Mouse (Mus musculus) intestine, embryonic 14.5 days (tissue): ENCODE results near the gene Gm47791. TPM values are rescaled to one million over a fixed set of nuclear protein-coding genes. Genes with fewer than 3 reads are reported as not detected.

Experiments used
- ATAC-seq: fragments of 200-750 bp; cut with Nextera tagmentation; replicated peaks from 2 replicates; pipeline ENCODE4 v1.8.0; 2017; ENCODE audit warnings: low read depth, moderate number of reproducible peaks, moderate TSS enrichment, moderate library complexity; ENCODE audit not compliant: low FRiP score, low TSS enrichment
- DNase-seq: peaks from one replicate; pipeline ENCODE4 v3.0.0-alpha.2; 2018; ENCODE audit warnings: low spot score
- H3K27ac ChIP-seq: fragments of 300-500 bp; sonication (generic); 2 replicates; pipeline ENCODE4 v1.5.1; 2014; ENCODE audit warnings: low read depth, mild to moderate bottlenecking, control low read depth
- H3K27me3 ChIP-seq: fragments of 300-500 bp; sonication (generic); replicated peaks from 2 replicates; pipeline ENCODE4 v1.6.1; 2014; ENCODE audit warnings: low read length, control low read depth; ENCODE audit not compliant: control insufficient read depth, insufficient read depth
- H3K36me3 ChIP-seq: fragments of 300-500 bp; sonication (generic); 2 replicates; pipeline ENCODE4 v1.6.1; 2014; ENCODE audit warnings: low read length, control low read depth; ENCODE audit not compliant: control insufficient read depth, insufficient read depth
- H3K4me1 ChIP-seq: fragments of 300-500 bp; sonication (generic); replicated peaks from 2 replicates; pipeline ENCODE4 v1.6.1; 2014; ENCODE audit warnings: low read length, control low read depth, mixed read lengths; ENCODE audit not compliant: control insufficient read depth, insufficient read depth
- H3K4me2 ChIP-seq: fragments of 300-500 bp; sonication (generic); 2 replicates; pipeline ENCODE4 v1.6.1; 2014; ENCODE audit warnings: low read length
- H3K4me3 ChIP-seq: fragments of 300-500 bp; sonication (generic); 2 replicates; pipeline ENCODE4 v1.5.1; 2014; ENCODE audit warnings: low read depth, low read length, control low read depth, mixed read lengths
- H3K9ac ChIP-seq: fragments of 300-500 bp; sonication (generic); 2 replicates; pipeline ENCODE4 v1.6.1; 2014; ENCODE audit warnings: mild to moderate bottlenecking, low read length
- H3K9me3 ChIP-seq: fragments of 300-500 bp; sonication (generic); 2 replicates; pipeline ENCODE4 v1.6.1; 2016; ENCODE audit warnings: low read length, control low read depth; ENCODE audit not compliant: control insufficient read depth
- WGBS: fragments of 180-500 bp; shearing (Covaris S2); extraction: QIAGEN DNeasy Blood & Tissue Kit; methylation state at CpG from one replicate; pipeline ENCODE4 v1.1.7; 2014; 5-methylcytosine and 5-hydroxymethylcytosine counted together
- polyA plus RNA-seq: library from polyadenylated mRNA; unstranded; fragments of >200 nt; fragmentation: Nextera tagmentation; extraction: Ambion mirVana; gene quantifications from 2 replicates; pipeline ENCODE4 v1.2.1, GENCODE M21; 2014

Gene Gm47791
- polyA plus RNA-seq, 1 experiment from 2014 or later = not detected

- no peaks in the 10 kb centered on the region for H3K9me3 ChIP-seq
- 90% methylated on average over 4 of the region's 4 CpGs for WGBS
- H3K4me2 ChIP-seq = no peak overlapping the region
- no peaks in the 10 kb centered on the region for H3K36me3 ChIP-seq
- H3K9ac ChIP-seq = no peak overlapping the region
- ATAC-seq (no peak), DNase-seq (no peak)
- no peaks in the 10 kb centered on the region for H3K27me3 ChIP-seq
- H3K4me3 ChIP-seq = no peak overlapping the region
- no peaks in the 10 kb centered on the region for H3K4me1 ChIP-seq
- H3K27ac ChIP-seq = no peak overlapping the region
These were observed 4.2 kb upstream of the Gm47791 start for GRCm38 (mm10) chr1:82775293-82775692.

GRCm38 (mm10) chr1:82773208-82773607 is 2.2 kb upstream of the Gm47791 start:
- Histone ChIP-seq H3K27me3 (no peaks in the 10 kb centered on the region), H3K27ac (no peak overlapping the region), H3K36me3 (no peaks in the 10 kb centered on the region), H3K4me3 (no peak overlapping the region), H3K4me2 (no peak overlapping the region), H3K9me3 (no peaks in the 10 kb centered on the region), H3K9ac (no peak overlapping the region), H3K4me1 (no peaks in the 10 kb centered on the region)
- DNase-seq = no peak
- no peak for ATAC-seq
- WGBS = 60% methylated on average over 5 of the region's 5 CpGs

- WGBS = 86% methylated on average over 4 of the region's 4 CpGs
- no peak overlapping the region for H3K9ac ChIP-seq
- H3K9me3 ChIP-seq = no peaks in the 10 kb centered on the region
- no peak overlapping the region for H3K4me2 ChIP-seq
- H3K27me3 ChIP-seq = no peaks in the 10 kb centered on the region
- H3K4me3 ChIP-seq = no peak overlapping the region
- DNase-seq = no peak
- no peaks in the 10 kb centered on the region for H3K36me3 ChIP-seq
- no peak for ATAC-seq
- H3K27ac ChIP-seq = no peak overlapping the region
- H3K4me1 ChIP-seq = no peaks in the 10 kb centered on the region
These were observed 1.4 kb upstream of the Gm47791 start for GRCm38 (mm10) chr1:82772428-82772827.

- peak within 1 kb of the TSS; percentile 39 for H3K4me2 ChIP-seq
- DNase-seq (no peak), ATAC-seq (no peak)
- H3K4me1 ChIP-seq = no peaks in the 10 kb centered on the region; the same call in 1 of the 2 replicates
- H3K4me3 ChIP-seq = peak within 1 kb of the TSS; percentile 21
- 50% methylated on average over 5 of the region's 5 CpGs for WGBS
- no peaks in the 10 kb centered on the region for H3K9me3 ChIP-seq
- H3K27me3 ChIP-seq = no peaks in the 10 kb centered on the region
- peak within 1 kb of the TSS; percentile 59 for H3K27ac ChIP-seq
- no peaks in the 10 kb centered on the region for H3K36me3 ChIP-seq
- H3K9ac ChIP-seq = 0 out of 2 replicates have a peak within 1 kb of the TSS, but pooled peaks have one; percentile 22
These were observed 2.8 kb downstream of the Gm47791 start, which contains the start of gene Tm4sf20 for GRCm38 (mm10) chr1:82768269-82768668. Gene Tm4sf20 (minus strand): TSS chr1:82768461.

GRCm38 (mm10) chr1:82766641-82767040 is 4.4 kb downstream of the Gm47791 start:
- 49% methylated on average over 4 of the region's 4 CpGs for WGBS
- Histone ChIP-seq H3K4me1 (no peaks in the 10 kb centered on the region; the same call in 1 of the 2 replicates), H3K4me3 (peak overlapping the region; percentile 21; the same call in 1 of the 2 replicates)

GRCm38 (mm10) chr1:82766227-82766626 is 4.8 kb downstream of the Gm47791 start:
- DNase-seq (no peak), ATAC-seq (no peak; the same call in 1 of the 2 replicates)
- no peak overlapping the region for H3K27ac ChIP-seq
- H3K27me3 ChIP-seq = no peaks in the 10 kb centered on the region
- peaks cover 14% of the 10 kb centered on the region; the same call in 1 of the 2 replicates for H3K36me3 ChIP-seq
- peak overlapping the region; percentile 5; the same call in 1 of the 2 replicates for H3K4me2 ChIP-seq
- peak overlapping the region; percentile 21; the same call in 1 of the 2 replicates for H3K4me3 ChIP-seq
- H3K9me3 ChIP-seq = no peaks in the 10 kb centered on the region
- H3K9ac ChIP-seq = no peak overlapping the region
- H3K4me1 ChIP-seq = no peaks in the 10 kb centered on the region; the same call in 1 of the 2 replicates
- 42% methylated on average over 1 of the region's 1 CpGs for WGBS

More at GRCm38 (mm10) chr1:82766641-82767040, 4.4 kb downstream of the Gm47791 start:
- H3K9ac ChIP-seq = no peak overlapping the region
- H3K9me3 ChIP-seq = no peaks in the 10 kb centered on the region
- ATAC-seq = peak; percentile 74
- H3K27me3 ChIP-seq = no peaks in the 10 kb centered on the region
- no peak for DNase-seq
- H3K36me3 ChIP-seq = peaks cover 12% of the 10 kb centered on the region; the same call in 1 of the 2 replicates
- peak overlapping the region; percentile 5; the same call in 1 of the 2 replicates for H3K4me2 ChIP-seq
- H3K27ac ChIP-seq = no peak overlapping the region; the same call in 1 of the 2 replicates

- H3K4me1 ChIP-seq = no peaks in the 10 kb centered on the region; the same call in 1 of the 2 replicates
- no peak overlapping the region for H3K9ac ChIP-seq
- H3K4me2 ChIP-seq = no peak overlapping the region
- ATAC-seq (no peak), DNase-seq (no peak)
- no peak overlapping the region for H3K27ac ChIP-seq
- H3K9me3 ChIP-seq = no peaks in the 10 kb centered on the region
- peaks cover 36% of the 10 kb centered on the region for H3K36me3 ChIP-seq
- H3K4me3 ChIP-seq = no peak overlapping the region
- H3K27me3 ChIP-seq = no peaks in the 10 kb centered on the region
- 84% methylated on average over 1 of the region's 1 CpGs for WGBS
These were observed 8.8 kb downstream of the Gm47791 start for GRCm38 (mm10) chr1:82762274-82762673.

GRCm38 (mm10) chr1:82761454-82762169 is 9.4 kb downstream of the Gm47791 start:
- 94% methylated on average over 8 of the region's 8 CpGs for WGBS
- no peak overlapping the region for H3K4me2 ChIP-seq
- no peaks in the 10 kb centered on the region for H3K27me3 ChIP-seq
- H3K9ac ChIP-seq = no peak overlapping the region
- peaks cover 42% of the 10 kb centered on the region for H3K36me3 ChIP-seq
- H3K27ac ChIP-seq = no peak overlapping the region
- no peaks in the 10 kb centered on the region for H3K9me3 ChIP-seq
- no peak for DNase-seq
- ATAC-seq = no peak
- H3K4me1 ChIP-seq = no peaks in the 10 kb centered on the region; the same call in 1 of the 2 replicates
- no peak overlapping the region for H3K4me3 ChIP-seq
